Mouse (Mus musculus): ENCODE measurements around the gene Col7a1.
A peak's percentile ranks its signal among the peaks of the same experiment; 100 is the strongest.

The Col7a1 gene

GRCm38 (mm10) chr9:108985710-108986109, 32.3 kb downstream of the Col7a1 start, which contains the start of gene Ucn2:
Gene Ucn2 (plus strand): TSS chr9:108986010.
- DNase-seq (ENCODE audit: low read depth) = no peak

DNA sequence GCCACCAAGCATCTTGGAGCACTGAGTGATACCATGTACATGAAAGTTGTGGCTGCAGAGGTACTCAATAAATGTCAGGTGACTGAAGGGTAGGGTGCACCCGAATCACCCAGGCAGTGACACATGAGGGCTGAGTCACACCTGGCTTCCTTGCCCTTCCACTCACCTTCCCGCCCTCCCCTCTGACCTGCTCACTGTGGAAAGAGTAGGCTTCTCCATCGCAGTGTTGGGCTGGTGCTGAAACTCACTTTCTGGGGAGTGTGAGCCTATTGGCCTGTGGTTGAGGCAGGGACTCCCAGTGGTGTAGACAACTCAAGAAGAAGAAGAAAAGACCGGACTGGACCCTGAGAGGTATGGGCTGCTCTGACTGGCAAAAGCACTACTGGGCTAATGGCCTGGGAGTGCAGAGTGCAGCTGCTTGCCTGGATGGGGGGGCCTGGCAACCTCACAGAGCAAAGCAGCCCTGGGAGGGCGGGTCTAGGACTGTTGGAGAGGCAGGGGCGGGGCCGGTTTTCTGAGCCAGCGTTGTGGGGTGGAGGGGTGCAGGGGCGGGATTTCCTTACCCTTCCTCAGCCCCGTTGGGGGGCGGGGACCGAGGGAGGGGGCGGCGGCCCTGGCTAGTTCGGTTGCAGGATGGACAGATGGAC, 34.4 kb downstream of the Col7a1 start:
- DNase-seq (ENCODE audit: low read depth) = no peak

DNA sequence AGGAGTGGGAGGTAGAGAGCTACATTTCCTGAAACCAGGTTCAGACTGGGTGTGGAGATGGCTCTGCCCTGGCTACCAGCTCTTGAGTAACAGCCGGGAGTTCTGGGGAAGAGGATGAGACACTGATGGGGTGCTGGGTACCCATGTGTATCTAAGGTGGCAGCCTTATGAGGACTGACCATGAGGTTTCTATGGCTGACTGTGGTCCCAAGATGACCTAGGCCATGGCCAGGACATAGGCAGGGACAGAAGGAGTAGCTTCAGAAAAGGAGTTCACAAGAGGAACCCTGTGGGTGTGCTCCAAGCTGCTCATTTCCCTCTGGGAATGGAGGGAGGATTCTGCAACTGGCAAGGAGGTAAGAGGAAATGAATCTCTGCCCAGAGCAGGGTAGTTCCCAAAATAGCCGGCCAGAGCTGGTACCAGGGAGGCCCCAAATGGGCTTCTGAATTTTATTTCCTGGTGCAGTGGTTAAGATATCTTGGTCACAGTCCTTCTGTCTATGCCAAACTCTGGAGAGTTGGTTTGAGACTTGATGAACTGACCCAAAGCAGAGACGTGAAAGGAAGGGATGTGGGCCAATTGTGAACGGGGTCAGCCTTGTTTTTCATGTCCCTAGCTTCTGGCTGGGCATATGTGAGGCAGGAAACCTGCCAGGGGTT, 36.5 kb downstream of the Col7a1 start:
- DNase-seq (ENCODE audit: low read depth) = peak; percentile 16

- DNase-seq (ENCODE audit: low read depth) = no peak
Measured at GRCm38 (mm10) chr9:108990462-108990820, 37.1 kb downstream of the Col7a1 start.

- peak; percentile 98 for DNase-seq (ENCODE audit: low read depth)
Measured at GRCm38 (mm10) chr9:108991428-108992084, 38.2 kb downstream of the Col7a1 start, which contains the start of gene Pfkfb4. Gene Pfkfb4 (plus strand): TSS chr9:108991778.

DNA sequence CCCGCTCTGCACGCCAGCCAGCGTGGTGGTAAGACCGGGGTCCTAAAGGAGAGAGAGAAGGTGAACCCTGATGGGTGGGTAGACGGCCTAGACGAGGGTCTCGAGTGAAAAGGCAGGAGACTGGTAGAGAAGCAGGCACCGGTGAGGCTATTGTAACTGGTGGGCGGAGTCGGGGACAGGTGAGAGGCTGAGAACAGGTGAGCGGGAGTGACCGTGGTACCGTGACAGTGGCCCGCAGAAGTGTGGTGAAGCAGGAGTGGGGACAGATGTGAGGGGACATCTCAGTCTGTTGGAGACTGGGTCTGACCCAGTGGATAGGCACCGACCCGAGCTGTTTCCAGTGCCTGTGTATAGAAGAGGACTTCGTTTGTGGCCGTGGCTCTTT, 38.7 kb downstream of the Col7a1 start:
- DNase-seq (ENCODE audit: low read depth) = no peak

GRCm38 (mm10) chr9:108992620-108993361, 39.4 kb downstream of the Col7a1 start:
- no peak for DNase-seq (ENCODE audit: low read depth)

- no peak for DNase-seq (ENCODE audit: low read depth)
Measured at GRCm38 (mm10) chr9:108996411-108996810, 43.0 kb downstream of the Col7a1 start.

GRCm38 (mm10) chr9:108998287-108999166, 45.1 kb downstream of the Col7a1 start:
- no peak for DNase-seq (ENCODE audit: low read depth)

DNA sequence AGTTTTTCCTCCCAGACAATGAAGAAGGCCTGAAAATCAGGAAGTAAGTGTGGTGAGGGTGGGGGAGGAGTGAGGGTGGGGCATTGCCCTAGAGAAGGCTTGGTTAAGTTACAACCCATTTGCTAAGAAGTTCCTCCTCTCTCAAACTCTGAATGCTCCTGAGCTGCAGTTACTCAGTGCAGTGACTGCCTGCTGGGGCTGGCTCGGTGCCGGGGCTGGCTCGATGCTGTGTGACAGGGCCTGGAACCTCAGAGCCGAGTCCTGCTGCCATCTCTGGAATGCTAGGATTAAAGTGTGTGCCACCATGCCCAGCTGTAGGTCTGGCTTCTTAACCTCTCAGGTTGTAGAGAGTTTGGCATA, 45.8 kb downstream of the Col7a1 start:
- DNase-seq (ENCODE audit: low read depth) = no peak

DNA sequence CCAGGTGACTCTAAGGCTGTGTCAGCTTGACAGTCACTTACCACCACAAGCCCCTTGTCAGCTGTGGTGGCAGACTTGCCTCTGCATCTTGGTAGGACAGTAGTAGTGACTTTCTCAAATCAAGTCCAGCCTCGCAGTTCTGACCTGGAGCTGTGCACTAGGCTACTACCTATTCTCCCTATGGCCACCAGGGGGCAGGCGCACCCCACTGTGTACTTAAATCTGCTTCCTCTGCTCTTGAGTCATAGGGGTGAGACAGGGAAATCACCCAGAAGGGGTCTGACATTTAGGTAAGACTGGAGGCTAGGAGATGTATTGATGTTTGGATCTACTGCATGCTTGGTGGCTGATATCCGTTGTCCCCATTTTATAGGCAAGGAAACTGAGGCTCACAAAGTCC, 47.3 kb downstream of the Col7a1 start:
- DNase-seq (ENCODE audit: low read depth) = peak; percentile 89

DNA sequence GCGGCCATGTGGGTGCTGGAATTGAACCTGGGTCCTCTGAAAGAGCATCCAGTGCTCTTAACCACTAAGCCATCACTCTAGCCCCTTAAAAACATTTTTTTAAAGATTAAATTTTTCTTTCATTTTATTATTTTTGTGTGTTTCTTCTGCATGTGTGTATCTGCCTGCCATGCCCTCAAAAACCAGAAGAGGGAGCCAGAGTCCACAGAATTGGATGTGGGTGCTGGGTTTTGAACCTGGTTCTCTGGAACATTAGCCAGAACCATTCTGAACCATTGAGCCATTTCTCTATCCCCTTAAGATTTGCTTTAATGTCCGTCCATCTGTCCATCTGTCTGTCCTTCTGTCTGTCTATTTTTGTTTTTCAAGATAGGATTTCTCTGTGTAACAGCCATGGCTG, 49.8 kb downstream of the Col7a1 start:
- peak; percentile 86 for DNase-seq (ENCODE audit: low read depth)

DNA sequence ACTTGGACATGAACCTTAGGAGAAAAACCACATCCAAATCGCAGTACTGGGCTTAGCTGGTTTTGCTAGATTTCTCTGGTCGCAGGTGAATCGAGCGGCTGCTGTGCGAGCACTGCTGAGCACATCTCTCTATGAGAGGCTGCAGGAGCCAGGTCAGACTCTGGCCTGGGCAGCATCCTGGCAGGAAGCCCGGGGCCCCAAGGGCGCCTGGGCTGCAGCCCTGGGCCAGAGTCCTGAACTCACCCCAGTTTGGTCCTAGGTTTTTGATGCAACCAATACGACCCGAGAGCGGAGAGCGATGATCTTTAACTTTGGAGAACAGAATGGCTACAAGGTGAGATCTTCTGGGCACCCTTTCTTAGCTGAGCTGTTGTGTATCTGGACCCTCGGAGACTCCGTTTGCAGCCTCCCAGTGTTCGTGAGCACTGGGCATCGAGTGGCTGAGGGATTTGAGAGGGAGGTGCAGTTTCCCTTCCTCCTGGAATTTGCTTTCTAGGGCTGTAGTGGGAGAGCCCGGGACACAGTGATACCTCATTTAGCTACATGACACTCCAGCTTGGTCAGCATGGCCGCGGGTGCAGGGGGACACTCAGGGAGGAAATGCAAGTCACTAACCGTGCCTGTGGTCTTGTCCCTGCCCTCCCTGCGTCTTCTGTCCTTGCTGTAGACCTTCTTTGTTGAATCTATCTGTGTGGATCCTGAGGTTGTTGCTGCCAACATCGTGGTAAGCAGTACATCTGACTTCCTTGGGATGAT, 53.8 kb downstream of the Col7a1 start:
- DNase-seq (ENCODE audit: low read depth) = no peak

DNA sequence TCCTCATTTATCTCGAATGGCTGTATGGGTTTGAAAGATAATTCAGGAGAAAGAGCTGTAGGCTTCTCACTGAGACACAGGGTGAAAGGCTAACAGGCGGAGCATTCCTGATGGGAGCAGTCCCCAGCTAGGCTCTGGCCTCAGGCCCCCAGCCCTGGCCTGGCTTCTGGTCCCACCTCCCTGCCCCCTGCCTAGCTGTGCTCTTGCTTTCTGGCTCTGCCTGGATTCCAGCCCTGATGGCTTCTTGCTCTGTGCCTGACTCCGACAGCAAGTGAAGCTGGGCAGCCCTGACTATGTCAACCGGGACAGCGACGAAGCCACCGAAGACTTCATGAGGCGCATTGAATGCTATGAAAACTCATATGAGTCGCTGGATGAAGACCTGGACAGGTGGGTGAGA, 54.7 kb downstream of the Col7a1 start:
- no peak for DNase-seq (ENCODE audit: low read depth)

GRCm38 (mm10) chr9:109008994-109009635, 55.7 kb downstream of the Col7a1 start:
- no peak for DNase-seq (ENCODE audit: low read depth)

DNA sequence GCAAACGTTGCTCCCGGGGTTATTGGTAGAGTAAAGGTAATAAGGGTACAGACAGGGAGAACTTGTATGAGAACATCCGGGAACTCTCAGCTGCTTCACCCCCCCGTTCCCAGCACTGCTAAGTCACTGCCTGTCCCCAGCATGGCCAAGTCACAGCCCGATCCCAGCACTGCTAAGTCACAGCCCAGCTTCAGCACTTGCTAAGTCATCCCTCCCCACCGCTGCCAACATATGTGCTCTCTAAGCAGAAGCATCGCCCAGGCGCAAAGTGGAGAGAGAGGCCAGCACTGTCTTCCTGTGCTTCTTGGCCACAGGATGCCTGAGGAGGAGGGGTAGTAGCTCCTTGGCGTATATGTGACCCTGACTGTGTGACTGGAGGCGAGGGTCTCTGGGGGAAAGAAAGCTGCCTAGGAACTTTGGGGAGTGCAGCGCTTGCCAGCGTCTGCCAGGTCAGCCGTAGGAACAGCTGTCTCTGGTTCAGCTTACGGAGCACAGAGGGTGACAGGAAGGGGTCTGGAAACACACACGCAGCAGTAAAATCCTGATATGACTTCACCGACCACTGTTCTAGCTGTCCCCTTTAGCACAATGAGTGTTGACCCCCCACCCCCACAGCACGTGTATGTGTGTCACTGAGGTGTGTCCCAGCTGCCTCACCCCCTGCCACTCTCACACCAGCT, 56.4 kb downstream of the Col7a1 start:
- DNase-seq (ENCODE audit: low read depth) = peak; percentile 25

- DNase-seq (ENCODE audit: low read depth) = no peak
Measured at GRCm38 (mm10) chr9:109010316-109010690, 56.9 kb downstream of the Col7a1 start.

DNA sequence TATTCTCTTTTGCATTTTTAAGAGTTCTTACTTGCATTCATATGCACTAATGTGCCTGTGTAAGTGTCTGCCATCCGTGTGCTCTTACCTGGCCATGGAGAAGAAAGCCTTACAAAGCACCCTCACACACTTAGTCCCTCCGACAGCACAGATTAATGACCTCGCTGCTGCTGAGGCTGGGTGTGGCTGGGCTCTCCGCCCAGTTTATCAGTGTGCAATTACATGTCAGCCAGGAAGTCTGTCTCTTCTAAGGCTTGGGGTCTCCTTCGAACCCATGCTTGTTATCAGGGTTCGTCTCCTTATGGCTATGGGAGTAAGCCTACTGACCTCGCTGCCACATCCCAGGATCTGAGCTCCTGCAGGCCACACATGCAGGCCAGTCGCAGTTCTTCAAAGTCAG, 62.0 kb downstream of the Col7a1 start:
- DNase-seq (ENCODE audit: low read depth) = no peak

DNA sequence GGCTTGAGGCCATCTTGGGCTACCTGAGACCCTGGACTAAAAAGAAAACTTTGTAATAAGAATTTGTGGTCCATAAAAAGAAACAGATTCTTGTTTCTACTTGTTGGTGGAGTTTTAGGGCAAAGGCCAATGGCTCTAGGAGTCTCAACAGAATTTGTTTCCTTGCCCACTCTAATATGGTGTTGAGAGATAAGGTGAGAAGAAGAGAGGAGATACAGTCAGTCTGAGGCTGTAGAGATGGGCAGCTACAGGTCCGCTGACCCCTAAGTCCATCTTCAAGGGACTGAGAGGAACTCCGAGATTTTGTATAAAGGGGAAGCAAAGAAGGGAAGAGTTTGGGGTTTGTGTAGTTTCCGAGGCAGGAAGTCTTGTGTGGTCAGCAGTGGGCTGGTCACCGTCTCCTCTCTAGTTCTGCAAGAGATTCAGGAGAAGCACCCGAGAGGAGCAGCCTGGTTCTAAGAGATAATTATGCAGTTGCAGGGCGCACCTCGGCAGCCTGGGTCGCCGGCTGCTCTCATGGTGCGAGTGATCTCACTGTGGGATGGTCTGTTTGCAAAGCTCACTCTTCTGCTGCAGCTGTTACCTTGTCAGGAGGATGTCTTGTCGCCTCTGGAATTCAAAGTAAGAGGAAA, 63.7 kb downstream of the Col7a1 start:
- no peak for DNase-seq (ENCODE audit: low read depth)

Data from naive thymus-derived CD4-positive, alpha-beta T cell, adult 2 months (primary cell).